Mouse (Mus musculus): ENCODE measurements at regions not wholly inside any gene's neighbourhood (a gene's known extent, or its start where the extent isn't known, plus 50 kb on each side); places are given as distances from the start of the nearest gene placed in this dataset.
A peak's percentile ranks its signal among the peaks of the same experiment; 100 is the strongest.
"Not testable (repeated sequence)": the region's sequence is repeated elsewhere in the genome, so short reads cannot be mapped to it uniquely, and the experiment has no call there.

- H3K4me2 ChIP-seq; H3K27me3 ChIP-seq (replicated peaks); H3K9ac ChIP-seq; H3K27ac ChIP-seq; H3K36me3 ChIP-seq (replicated peaks); H3K4me1 ChIP-seq; H3K4me3 ChIP-seq; H3K9me3 ChIP-seq; ATAC-seq (replicated peaks): not testable (repeated sequence)
- 79% methylated on average over 1 of the region's 1 CpGs for WGBS
Measured at GRCm38 (mm10) chr1:96189776-96190175, 522.4 kb upstream of the St8sia4 start.

- Histone ChIP-seq H3K4me3 (no peak overlapping the region), H3K9ac (no peak overlapping the region), H3K27me3 (replicated peaks) (no peaks in the 10 kb centered on the region), H3K4me2 (no peak overlapping the region), H3K36me3 (replicated peaks) (no peaks in the 10 kb centered on the region), H3K4me1 (no peaks in the 10 kb centered on the region), H3K27ac (no peak overlapping the region), H3K9me3 (no peaks in the 10 kb centered on the region)
- WGBS: 83% methylated on average over 2 of the region's 2 CpGs
- ATAC-seq (replicated peaks): no peak
Measured at GRCm38 (mm10) chr1:96166767-96167166, 499.4 kb upstream of the St8sia4 start.

GRCm38 (mm10) chr1:96155484-96155883 is 488.1 kb upstream of the St8sia4 start:
- no peak overlapping the region for H3K4me2 ChIP-seq
- H3K9me3 ChIP-seq: no peaks in the 10 kb centered on the region
- no peak overlapping the region for H3K27ac ChIP-seq
- H3K9ac ChIP-seq: no peak overlapping the region
- WGBS: 95% methylated on average over 1 of the region's 1 CpGs
- no peaks in the 10 kb centered on the region for H3K4me1 ChIP-seq
- H3K36me3 ChIP-seq (replicated peaks): no peaks in the 10 kb centered on the region
- ATAC-seq (replicated peaks): no peak
- no peaks in the 10 kb centered on the region for H3K27me3 ChIP-seq (replicated peaks)
- no peak overlapping the region for H3K4me3 ChIP-seq

- Histone ChIP-seq H3K4me1 (no peaks in the 10 kb centered on the region), H3K9ac (no peak overlapping the region), H3K36me3 (replicated peaks) (no peaks in the 10 kb centered on the region), H3K4me3 (no peak overlapping the region), H3K27ac (no peak overlapping the region), H3K9me3 (no peaks in the 10 kb centered on the region), H3K27me3 (replicated peaks) (no peaks in the 10 kb centered on the region), H3K4me2 (no peak overlapping the region)
- no peak for ATAC-seq (replicated peaks)
- 86% methylated on average over 1 of the region's 1 CpGs for WGBS
Measured at GRCm38 (mm10) chr1:96128618-96129017, 461.2 kb upstream of the St8sia4 start.

- Histone ChIP-seq H3K9ac (no peak overlapping the region), H3K36me3 (replicated peaks) (no peaks in the 10 kb centered on the region), H3K4me1 (no peaks in the 10 kb centered on the region), H3K4me3 (no peak overlapping the region), H3K4me2 (no peak overlapping the region), H3K27ac (no peak overlapping the region), H3K27me3 (replicated peaks) (no peaks in the 10 kb centered on the region), H3K9me3 (no peaks in the 10 kb centered on the region)
- ATAC-seq (replicated peaks): no peak
- WGBS: 93% methylated on average over 2 of the region's 2 CpGs
Measured at GRCm38 (mm10) chr1:96107986-96108385, 440.6 kb upstream of the St8sia4 start.

GRCm38 (mm10) chr1:96105392-96105791 is 438.0 kb upstream of the St8sia4 start:
- H3K4me2 ChIP-seq: no peak overlapping the region
- no peaks in the 10 kb centered on the region for H3K4me1 ChIP-seq
- no peak for ATAC-seq (replicated peaks)
- no peak overlapping the region for H3K4me3 ChIP-seq
- H3K9me3 ChIP-seq: no peaks in the 10 kb centered on the region
- H3K9ac ChIP-seq: no peak overlapping the region
- WGBS: 83% methylated on average over 1 of the region's 1 CpGs
- H3K36me3 ChIP-seq (replicated peaks): no peaks in the 10 kb centered on the region
- no peak overlapping the region for H3K27ac ChIP-seq
- H3K27me3 ChIP-seq (replicated peaks): no peaks in the 10 kb centered on the region

- peak; percentile 75; the same call in 1 of the 2 replicates for ATAC-seq (replicated peaks)
- Histone ChIP-seq H3K4me1 (no peaks in the 10 kb centered on the region), H3K9ac (no peak overlapping the region), H3K36me3 (replicated peaks) (no peaks in the 10 kb centered on the region), H3K4me2 (no peak overlapping the region), H3K27ac (no peak overlapping the region), H3K4me3 (no peak overlapping the region), H3K9me3 (no peaks in the 10 kb centered on the region), H3K27me3 (replicated peaks) (no peaks in the 10 kb centered on the region)
- 32% methylated on average over 2 of the region's 2 CpGs for WGBS
Measured at GRCm38 (mm10) chr1:96083575-96083974, 416.2 kb upstream of the St8sia4 start.

GRCm38 (mm10) chr1:96074710-96075109 is 407.3 kb upstream of the St8sia4 start:
- Histone ChIP-seq H3K27me3 (replicated peaks) (no peaks in the 10 kb centered on the region), H3K27ac (no peak overlapping the region), H3K4me3 (no peak overlapping the region), H3K9ac (no peak overlapping the region), H3K9me3 (no peaks in the 10 kb centered on the region), H3K36me3 (replicated peaks) (no peaks in the 10 kb centered on the region), H3K4me1 (no peaks in the 10 kb centered on the region), H3K4me2 (no peak overlapping the region)
- no peak for ATAC-seq (replicated peaks)
- WGBS: 94% methylated on average over 1 of the region's 1 CpGs

- ATAC-seq (replicated peaks): no peak
- Histone ChIP-seq H3K4me3 (no peak overlapping the region), H3K4me2 (no peak overlapping the region), H3K9ac (no peak overlapping the region), H3K9me3 (no peaks in the 10 kb centered on the region), H3K36me3 (replicated peaks) (no peaks in the 10 kb centered on the region), H3K27ac (no peak overlapping the region), H3K27me3 (replicated peaks) (no peaks in the 10 kb centered on the region), H3K4me1 (no peaks in the 10 kb centered on the region)
Measured at GRCm38 (mm10) chr1:96061335-96061734, 394.0 kb upstream of the St8sia4 start.

- Histone ChIP-seq H3K9me3 (no peaks in the 10 kb centered on the region), H3K9ac (no peak overlapping the region), H3K27ac (no peak overlapping the region), H3K4me1 (no peaks in the 10 kb centered on the region), H3K4me3 (no peak overlapping the region), H3K27me3 (replicated peaks) (no peaks in the 10 kb centered on the region), H3K4me2 (no peak overlapping the region), H3K36me3 (replicated peaks) (no peaks in the 10 kb centered on the region)
- WGBS: 71% methylated on average over 1 of the region's 1 CpGs
- no peak for ATAC-seq (replicated peaks)
Measured at GRCm38 (mm10) chr1:96049260-96049659, 381.9 kb upstream of the St8sia4 start.

- 65% methylated on average over 1 of the region's 1 CpGs for WGBS
- Histone ChIP-seq H3K27me3 (replicated peaks) (no peaks in the 10 kb centered on the region), H3K9ac (no peak overlapping the region), H3K4me3 (no peak overlapping the region), H3K4me1 (no peaks in the 10 kb centered on the region), H3K36me3 (replicated peaks) (no peaks in the 10 kb centered on the region), H3K27ac (no peak overlapping the region), H3K9me3 (no peaks in the 10 kb centered on the region), H3K4me2 (no peak overlapping the region)
- ATAC-seq (replicated peaks): no peak
Measured at GRCm38 (mm10) chr1:96046556-96046955, 379.2 kb upstream of the St8sia4 start.

- Histone ChIP-seq H3K4me3 (no peak overlapping the region), H3K27me3 (replicated peaks) (no peaks in the 10 kb centered on the region), H3K36me3 (replicated peaks) (no peaks in the 10 kb centered on the region), H3K4me2 (no peak overlapping the region), H3K9me3 (no peaks in the 10 kb centered on the region), H3K4me1 (no peaks in the 10 kb centered on the region), H3K9ac (no peak overlapping the region), H3K27ac (no peak overlapping the region)
- WGBS: 38% methylated on average over 1 of the region's 1 CpGs
- no peak for ATAC-seq (replicated peaks)
Measured at GRCm38 (mm10) chr1:96019443-96019842, 352.1 kb upstream of the St8sia4 start.

GRCm38 (mm10) chr1:96009461-96009860 is 342.1 kb upstream of the St8sia4 start:
- Histone ChIP-seq H3K9me3 (no peaks in the 10 kb centered on the region), H3K36me3 (replicated peaks) (no peaks in the 10 kb centered on the region), H3K27ac (no peak overlapping the region), H3K9ac (no peak overlapping the region), H3K4me1 (no peaks in the 10 kb centered on the region), H3K27me3 (replicated peaks) (no peaks in the 10 kb centered on the region), H3K4me2 (no peak overlapping the region), H3K4me3 (no peak overlapping the region)
- no peak for ATAC-seq (replicated peaks)
- 74% methylated on average over 3 of the region's 3 CpGs for WGBS

GRCm38 (mm10) chr1:96003086-96003485 is 335.7 kb upstream of the St8sia4 start:
- Histone ChIP-seq H3K4me3 (no peak overlapping the region), H3K4me2 (no peak overlapping the region), H3K4me1 (no peaks in the 10 kb centered on the region), H3K27ac (no peak overlapping the region), H3K9me3 (no peaks in the 10 kb centered on the region), H3K9ac (no peak overlapping the region), H3K36me3 (replicated peaks) (no peaks in the 10 kb centered on the region), H3K27me3 (replicated peaks) (no peaks in the 10 kb centered on the region)
- WGBS: 85% methylated on average over 3 of the region's 3 CpGs
- ATAC-seq (replicated peaks): no peak

All from midbrain, embryonic 15.5 days (tissue).